Mouse (Mus musculus) heart, embryonic 16.5 days (tissue): Measurements from ENCODE around the gene Vps13d. TPM values are rescaled to one million over a fixed set of nuclear protein-coding genes. Genes with fewer than 3 reads are reported as not detected.
A peak's percentile ranks its signal among the peaks of the same experiment; 100 is the strongest.

Source experiments
- ATAC-seq: fragments of 200-750 bp; cut with Nextera tagmentation; replicated peaks from 2 replicates; pipeline ENCODE4 v1.8.0; 2017; ENCODE audit warnings: moderate number of reproducible peaks; ENCODE audit not compliant: insufficient read depth, low FRiP score; ENCODE audit errors: extremely low read depth
- H3K27ac ChIP-seq: fragments of 300-500 bp; sonication (generic); 2 replicates; pipeline ENCODE4 v1.5.1; 2014; ENCODE audit warnings: mild to moderate bottlenecking, low read length, control low read depth, moderate library complexity
- H3K27me3 ChIP-seq: fragments of 300-500 bp; sonication (generic); 2 replicates; pipeline ENCODE4 v1.6.1; 2014; ENCODE audit warnings: low read length, mixed read lengths; ENCODE audit not compliant: control insufficient read depth, insufficient read depth
- H3K36me3 ChIP-seq: fragments of 300-500 bp; sonication (generic); 2 replicates; pipeline ENCODE4 v1.6.1; 2014; ENCODE audit not compliant: control insufficient read depth, insufficient read depth
- H3K4me1 ChIP-seq: fragments of 300-500 bp; sonication (generic); 2 replicates; pipeline ENCODE4 v1.6.1; 2014; ENCODE audit warnings: low read length, mixed read lengths; ENCODE audit not compliant: control insufficient read depth, insufficient read depth
- H3K4me2 ChIP-seq: fragments of 300-500 bp; sonication (generic); 2 replicates; pipeline ENCODE4 v1.6.1; 2014; ENCODE audit warnings: low read depth, mild to moderate bottlenecking, control low read depth, low read length
- H3K4me3 ChIP-seq: fragments of 300-500 bp; sonication (generic); 2 replicates; pipeline ENCODE4 v1.5.1; 2014; ENCODE audit warnings: mild to moderate bottlenecking, control low read depth, low read length
- H3K9ac ChIP-seq: fragments of 300-500 bp; sonication (generic); 2 replicates; pipeline ENCODE4 v1.6.1; 2014; ENCODE audit warnings: low read length, control low read depth
- H3K9me3 ChIP-seq: fragments of 300-500 bp; sonication (generic); replicated peaks from 2 replicates; pipeline ENCODE4 v1.6.1; 2016; ENCODE audit warnings: low read length; ENCODE audit not compliant: control insufficient read depth
- WGBS: fragments of 180-500 bp; shearing (Covaris S2); extraction: QIAGEN DNeasy Blood & Tissue Kit; methylation state at CpG from one replicate; pipeline ENCODE4 v1.1.7; 2014; 5-methylcytosine and 5-hydroxymethylcytosine counted together
- polyA plus RNA-seq: library from polyadenylated mRNA; unstranded; fragments of >200 nt; fragmentation: Nextera tagmentation; extraction: Ambion mirVana; gene quantifications from 2 replicates; pipeline ENCODE4 v1.2.1, GENCODE M21; 2015

Gene Vps13d
- polyA plus RNA-seq, 1 experiment from 2014 or later = 9.0 TPM

- no peak overlapping the region for H3K4me2 ChIP-seq
- no peaks in the 10 kb centered on the region for H3K4me1 ChIP-seq
- no peak overlapping the region for H3K4me3 ChIP-seq
- H3K36me3 ChIP-seq = peaks cover 66% of the 10 kb centered on the region
- H3K27me3 ChIP-seq = no peaks in the 10 kb centered on the region
- no peak overlapping the region for H3K9ac ChIP-seq
- ATAC-seq = no peak
- no peaks in the 10 kb centered on the region for H3K9me3 ChIP-seq
- no peak overlapping the region for H3K27ac ChIP-seq
- 55% methylated on average over 4 of the region's 4 CpGs for WGBS
These were observed 83.2 kb downstream of the Vps13d start for GRCm38 (mm10) chr4:145111641-145112040.

GRCm38 (mm10) chr4:145110736-145111135 lies 84.1 kb downstream of the Vps13d start:
- no peak overlapping the region for H3K4me2 ChIP-seq
- WGBS = 78% methylated on average over 6 of the region's 6 CpGs
- no peak overlapping the region for H3K4me3 ChIP-seq
- H3K27me3 ChIP-seq = no peaks in the 10 kb centered on the region
- ATAC-seq = no peak
- H3K27ac ChIP-seq = no peak overlapping the region
- no peaks in the 10 kb centered on the region for H3K9me3 ChIP-seq
- H3K36me3 ChIP-seq = peaks cover 66% of the 10 kb centered on the region
- H3K9ac ChIP-seq = no peak overlapping the region
- H3K4me1 ChIP-seq = no peaks in the 10 kb centered on the region

- Histone ChIP-seq H3K36me3 (peaks cover 64% of the 10 kb centered on the region), H3K4me1 (no peaks in the 10 kb centered on the region), H3K4me3 (no peak overlapping the region), H3K4me2 (no peak overlapping the region), H3K9ac (no peak overlapping the region), H3K9me3 (no peaks in the 10 kb centered on the region), H3K27me3 (no peaks in the 10 kb centered on the region), H3K27ac (no peak overlapping the region)
- no peak for ATAC-seq
- WGBS = 69% methylated on average over 6 of the region's 6 CpGs
These were observed 88.0 kb downstream of the Vps13d start for GRCm38 (mm10) chr4:145106796-145107195.

GRCm38 (mm10) chr4:145105319-145105718 lies 89.5 kb downstream of the Vps13d start:
- no peaks in the 10 kb centered on the region for H3K9me3 ChIP-seq
- H3K27ac ChIP-seq = no peak overlapping the region
- no peaks in the 10 kb centered on the region for H3K4me1 ChIP-seq
- H3K9ac ChIP-seq = no peak overlapping the region
- ATAC-seq = no peak
- no peak overlapping the region for H3K4me2 ChIP-seq
- no peak overlapping the region for H3K4me3 ChIP-seq
- H3K36me3 ChIP-seq = peaks cover 57% of the 10 kb centered on the region
- 74% methylated on average over 6 of the region's 6 CpGs for WGBS
- no peaks in the 10 kb centered on the region for H3K27me3 ChIP-seq

GRCm38 (mm10) chr4:145104917-145105316 lies 89.9 kb downstream of the Vps13d start:
- Histone ChIP-seq H3K27ac (peak overlapping the region; percentile 44; the same call in 1 of the 2 replicates), H3K9ac (no peak overlapping the region), H3K4me1 (no peaks in the 10 kb centered on the region), H3K36me3 (peaks cover 53% of the 10 kb centered on the region), H3K4me2 (no peak overlapping the region), H3K4me3 (no peak overlapping the region), H3K27me3 (no peaks in the 10 kb centered on the region), H3K9me3 (no peaks in the 10 kb centered on the region)
- no peak for ATAC-seq
- 84% methylated on average over 2 of the region's 2 CpGs for WGBS

GRCm38 (mm10) chr4:145103617-145104016 lies 91.2 kb downstream of the Vps13d start:
- ATAC-seq = no peak
- Histone ChIP-seq H3K27me3 (no peaks in the 10 kb centered on the region), H3K4me1 (no peaks in the 10 kb centered on the region), H3K9me3 (no peaks in the 10 kb centered on the region), H3K27ac (no peak overlapping the region), H3K4me2 (no peak overlapping the region), H3K9ac (no peak overlapping the region), H3K4me3 (no peak overlapping the region), H3K36me3 (peaks cover 58% of the 10 kb centered on the region)

- H3K9me3 ChIP-seq = no peaks in the 10 kb centered on the region
- no peak overlapping the region for H3K4me2 ChIP-seq
- no peak overlapping the region for H3K27ac ChIP-seq
- H3K27me3 ChIP-seq = no peaks in the 10 kb centered on the region
- no peak overlapping the region for H3K4me3 ChIP-seq
- no peak overlapping the region for H3K9ac ChIP-seq
- ATAC-seq = no peak
- WGBS = 80% methylated on average over 6 of the region's 6 CpGs
- no peaks in the 10 kb centered on the region for H3K4me1 ChIP-seq
- peaks cover 52% of the 10 kb centered on the region for H3K36me3 ChIP-seq
These were observed 92.7 kb downstream of the Vps13d start for GRCm38 (mm10) chr4:145101823-145102718.

- Histone ChIP-seq H3K27me3 (no peaks in the 10 kb centered on the region), H3K4me3 (no peak overlapping the region), H3K36me3 (peaks cover 49% of the 10 kb centered on the region), H3K27ac (no peak overlapping the region), H3K4me1 (no peaks in the 10 kb centered on the region), H3K4me2 (no peak overlapping the region), H3K9ac (no peak overlapping the region), H3K9me3 (no peaks in the 10 kb centered on the region)
- ATAC-seq = no peak
- 78% methylated on average over 6 of the region's 6 CpGs for WGBS
These were observed 95.0 kb downstream of the Vps13d start for GRCm38 (mm10) chr4:145099853-145100252.

- Histone ChIP-seq H3K27me3 (no peaks in the 10 kb centered on the region), H3K9me3 (no peaks in the 10 kb centered on the region), H3K27ac (no peak overlapping the region), H3K4me3 (no peak overlapping the region), H3K36me3 (peaks cover 51% of the 10 kb centered on the region), H3K9ac (no peak overlapping the region), H3K4me2 (no peak overlapping the region), H3K4me1 (no peaks in the 10 kb centered on the region)
- 76% methylated on average over 1 of the region's 1 CpGs for WGBS
- no peak for ATAC-seq
These were observed 95.5 kb downstream of the Vps13d start for GRCm38 (mm10) chr4:145099344-145099743.
